Comparison of ENCODE assay signal across 8 mouse cellular contexts in the genomic region with DNA sequence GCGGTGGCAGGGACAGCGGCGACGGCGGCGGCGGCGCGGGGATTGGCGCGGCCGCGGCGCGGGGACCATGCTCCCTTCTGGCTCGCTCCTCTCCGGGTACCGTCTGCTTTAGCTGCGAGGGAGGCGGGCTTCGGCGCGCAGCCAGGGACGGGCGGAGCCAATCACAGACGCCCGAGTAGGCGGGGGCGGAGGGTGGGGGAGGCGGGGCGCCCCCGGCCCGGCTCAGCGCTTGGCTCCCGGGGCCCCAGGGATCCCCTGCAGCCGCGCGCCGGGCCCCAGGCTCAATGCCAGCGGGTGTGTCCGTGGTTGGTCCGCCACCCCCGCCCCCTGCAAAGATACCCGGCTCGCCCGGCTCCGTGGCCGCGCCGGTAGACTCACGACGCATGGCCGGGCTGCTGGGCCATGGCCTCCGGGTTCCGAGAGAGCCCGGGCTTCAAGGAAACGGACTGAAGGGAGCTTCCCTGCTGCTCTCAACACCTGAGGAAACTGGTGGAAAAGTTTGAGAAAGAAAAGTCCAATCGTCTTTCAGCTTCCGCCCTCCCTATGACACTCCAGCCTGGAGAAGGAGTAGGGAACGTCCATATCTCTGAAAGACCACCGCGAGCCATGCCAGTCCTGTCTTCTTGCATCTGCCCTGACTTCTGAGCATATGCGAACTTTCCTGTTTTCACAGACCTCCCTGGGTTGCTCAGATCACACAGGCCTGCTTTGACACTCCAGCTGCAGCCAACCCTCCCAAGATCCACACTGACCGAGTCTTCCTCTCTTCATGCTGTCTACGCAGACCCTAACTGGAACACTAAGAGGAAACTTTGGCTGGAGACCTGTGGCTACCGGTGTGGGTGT. TPM values are rescaled to one million over a fixed set of nuclear protein-coding genes. Genes with fewer than 3 reads are reported as not detected.
DNase-seq lines count a peak whose midpoint lies in the region; ATAC-seq and TF ChIP-seq lines count a peak whose summit lies in the region.

A gene (minus strand): TSS at position 67 of the 846 bp plus-strand sequence.

- 2% methylated on average over 52 of the region's 66 CpGs for WGBS in intestine, embryonic 16.5 days
- 3% methylated on average over 63 of the region's 66 CpGs for whole genome bisulfite sequencing in small intestine, adult 2 months

- TF ChIP-seq POLR2A in brain, embryonic 14.5 days (IDR thresholded peaks at IDR 0.05; ENCODE audit: borderline replicate concordance, extremely low read depth, insufficient read depth, insufficient read length, poor library complexity, severe bottlenecking) = peak; percentile 96
- peak; percentile 46; the same call in 1 of the 2 replicates for TF ChIP-seq POLR2A in small intestine, adult 2 months (IDR thresholded peaks at IDR 0.05; ENCODE audit: low read depth, low read length)

- H3K36me3 ChIP-seq in intestine, embryonic 16.5 days (ENCODE audit: control insufficient read depth, insufficient read depth, low read length) = no peaks in the 10 kb centered on the region
- H3K36me3 ChIP-seq in small intestine, adult 2 months (ENCODE audit: control insufficient read depth, insufficient read depth, low read length) = no peaks in the 10 kb centered on the region

- H3K27ac ChIP-seq in intestine, embryonic 16.5 days (ENCODE audit: low read length) = peak within 1 kb of the TSS; percentile 72
- H3K27ac ChIP-seq in small intestine, adult 2 months (ENCODE audit: insufficient read depth, low read depth, low read length) = peak within 1 kb of the TSS; percentile 2; the same call in 1 of the 2 replicates

- H3K27me3 ChIP-seq in intestine, embryonic 16.5 days (replicated peaks; ENCODE audit: control insufficient read depth, insufficient read depth, low read length) = peaks cover 24% of the 10 kb centered on the region
- peaks cover 28% of the 10 kb centered on the region for H3K27me3 ChIP-seq in small intestine, adult 2 months (ENCODE audit: control insufficient read depth, insufficient read depth, low read length)

- H3K4me1 ChIP-seq in intestine, embryonic 16.5 days (ENCODE audit: control insufficient read depth, insufficient read depth, low read length) = peaks cover 10% of the 10 kb centered on the region
- H3K4me1 ChIP-seq in small intestine, adult 2 months (ENCODE audit: control insufficient read depth, insufficient read depth, insufficient read length, low read length) = peaks cover 6% of the 10 kb centered on the region; the same call in 1 of the 2 replicates

- DNase-seq in brain, embryonic 14.5 days (ENCODE audit: low read depth) = peak; percentile 95
- DNase-seq in embryo, embryonic 9.5 days (ENCODE audit: extremely low spot score) = peak; percentile 82
- peak; percentile 81 to 89 for DNase-seq in gastrocnemius, postnatal 4 days (ENCODE audit: low spot score in 2 of 2)
- peak; percentile 83 for DNase-seq in left cerebral cortex, postnatal 25 days (ENCODE audit: low spot score in 2 of 2)
- peak; percentile 81 for DNase-seq in mesoderm, embryonic 11.5 days (ENCODE audit: low read depth, low spot score)
- DNase-seq in adipocyte (ENCODE audit: low spot score) = no peak

- H3K9ac ChIP-seq in intestine, embryonic 16.5 days (ENCODE audit: low read depth, low read length) = peak within 1 kb of the TSS; percentile 79

- ATAC-seq in intestine, embryonic 16.5 days = peak; percentile 96

- peak within 1 kb of the TSS; percentile 94 for H3K4me2 ChIP-seq in intestine, embryonic 16.5 days (ENCODE audit: low read depth, low read length)

- TF ChIP-seq CTCF in brain, embryonic 14.5 days (IDR thresholded peaks at IDR 0.05; ENCODE audit: borderline replicate concordance, extremely low read depth, insufficient read depth, insufficient read length) = no peak
- no peak for TF ChIP-seq CTCF in small intestine, adult 2 months (IDR thresholded peaks at IDR 0.05; ENCODE audit: extremely low read depth, insufficient read length, insufficient replicate concordance, low read depth, low read length)

- peak within 1 kb of the TSS; percentile 79 for H3K4me3 ChIP-seq in intestine, embryonic 16.5 days (ENCODE audit: low read length)
- H3K4me3 ChIP-seq in small intestine, adult 2 months (ENCODE audit: low read depth, low read length) = peak within 1 kb of the TSS; percentile 65

- H3K9me3 ChIP-seq in intestine, embryonic 16.5 days (ENCODE audit: control insufficient read depth, low read length) = no peaks in the 10 kb centered on the region

- intact Hi-C loops in left cerebral cortex, postnatal 25 days (cut with DNase I) = loop anchor here (2.0 kb wide), 1 partner anchor 107 kb away; no protein-coding TSS in a partner anchor

RNA-seq across cellular contexts. Expression of the gene that starts here (rescaled TPM):
- 35.0 and 36.1 TPM in 2 replicates for polyA plus RNA-seq in brain, embryonic 14.5 days (2012; rRNA removed)
- total RNA-seq in gastrocnemius, postnatal 4 days (2021) = 1 to 10 TPM; 6.4 to 8.9 TPM
- 0.37 and 0.51 TPM in 2 replicates for polyA plus RNA-seq in intestine, embryonic 16.5 days (2015; fragmentation: Nextera tagmentation; extraction: Ambion mirVana)
- 10 to 100 TPM; 43.8 to 46.2 TPM for total RNA-seq in left cerebral cortex, postnatal 25 days (2021)
- 1.9 and 3.0 TPM in 2 replicates for polyA plus RNA-seq in small intestine, adult 2 months (2012; rRNA removed)

Comparison
In these comparisons a context has a peak if more than half of its experiments do, and no peak if none do; other contexts are left out.
1. RNA of the gene that starts here (total RNA-seq): 43.8 to 46.2 TPM in left cerebral cortex, postnatal 25 days; 6.4 to 8.9 TPM in gastrocnemius, postnatal 4 days; every median in the first group is over 4 times any median in the second.
2. Peak in ATAC-seq, H3K4me3 ChIP-seq, H3K27ac ChIP-seq, H3K9ac ChIP-seq and H3K4me2 ChIP-seq in intestine, embryonic 16.5 days; RNA of the gene not detected or under 1 TPM.